Mouse (Mus musculus) heart, adult 2 months (tissue): ENCODE measurements around the gene Gm20075.

Source experiments
- CTCF ChIP-seq: fragments of 200-600 bp; IDR thresholded peaks from 2 replicates; pipeline ENCODE4 v1.8.1; 2022; ENCODE audit warnings: antibody characterized with exemption, mild to moderate bottlenecking, moderate library complexity
- EP300 ChIP-seq: fragments of 200-500 bp; IDR thresholded peaks from 2 replicates; pipeline ENCODE4 v1.6.1; 2011; ENCODE audit warnings: low read depth, low read length, control low read depth; ENCODE audit not compliant: insufficient read depth
- POLR2A ChIP-seq: fragments of 200-500 bp; IDR thresholded peaks from 2 replicates; pipeline ENCODE4 v1.6.1; 2011; ENCODE audit warnings: mild to moderate bottlenecking, low read depth, low read length, control low read depth; ENCODE audit not compliant: insufficient read depth

DNA sequence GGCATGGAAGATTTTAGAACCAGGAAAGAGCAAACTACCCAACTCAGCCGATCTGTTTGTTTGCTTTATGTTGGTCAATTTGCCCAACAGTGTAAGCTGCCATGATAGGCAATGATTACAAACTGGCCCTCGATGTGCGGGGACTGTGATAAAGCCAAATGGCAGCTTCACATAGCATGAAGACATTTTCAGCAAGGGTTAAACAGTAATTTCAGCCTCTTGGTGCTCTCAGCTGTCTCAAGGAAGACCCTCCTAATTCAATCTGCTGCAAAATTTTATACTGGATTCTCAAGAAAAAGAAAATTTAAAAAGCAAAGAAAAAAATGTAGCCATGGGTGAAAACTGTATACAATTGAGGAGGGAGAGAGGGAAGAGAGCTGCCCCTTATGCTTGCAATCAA lies 47.9 kb upstream of the Gm20075 start:
- TF ChIP-seq CTCF (no peak), POLR2A (no peak), EP300 (no peak)
